Mouse (Mus musculus) small intestine, adult 2 months (tissue): Measurements from ENCODE around the gene Cog1.

Experiments
- CTCF ChIP-seq: fragments of 200-500 bp; IDR thresholded peaks from 2 replicates; pipeline ENCODE4 v1.5.1; 2012; ENCODE audit warnings: low read depth, mild to moderate bottlenecking, control low read depth, inconsistent platforms, low read length, moderate library complexity, mixed read lengths; ENCODE audit not compliant: insufficient replicate concordance, insufficient read length; ENCODE audit errors: extremely low read depth
- POLR2A ChIP-seq: fragments of 200-500 bp; IDR thresholded peaks from 2 replicates; pipeline ENCODE4 v1.6.1; 2012; ENCODE audit warnings: low read depth, mild to moderate bottlenecking, control low read depth, inconsistent platforms, low read length, moderate library complexity

GRCm38 (mm10) chr11:113661835-113662351 is 12.9 kb downstream of the Cog1 start:
- TF ChIP-seq CTCF (no peak), POLR2A (no peak)
